Mouse (Mus musculus): ENCODE results near the gene Olfr1537.

Gene Olfr1537

DNA sequence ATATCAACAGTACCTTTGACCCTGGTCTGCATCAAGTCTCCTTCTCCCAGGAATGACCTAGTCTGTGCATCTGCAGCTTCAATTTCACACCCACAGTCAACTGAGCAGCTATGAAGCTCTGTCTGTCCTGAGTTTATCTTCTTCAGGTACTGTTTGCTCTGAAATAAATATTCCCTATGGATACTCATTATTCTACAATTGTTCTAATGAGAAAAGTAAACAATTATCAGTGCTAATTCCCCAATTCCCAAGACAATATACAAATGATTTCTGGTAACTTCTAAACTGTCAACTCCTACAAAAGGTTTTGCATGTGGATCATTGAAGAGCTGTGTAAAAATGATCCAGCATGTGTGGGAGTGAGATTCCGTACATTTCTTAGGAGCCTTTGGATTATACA is at the start of gene Olfr1537:
Olfr1537 (minus strand) TSS at position 101 of the 400 bp plus-strand sequence.
- in situ Hi-C loops (cut with MboI; ENCODE audit: low pct_unique_long_range_greater_than_20kb in 1 of 2, low sequenced_read_pairs in 2 of 2, unreplicated experiment in 1 of 2), result no loop called here

GRCm38 (mm10) chr9:39287136-39287535 is 37.3 kb upstream of the Olfr1537 start:
- in situ Hi-C loops (cut with MboI; ENCODE audit: low pct_unique_long_range_greater_than_20kb in 1 of 2, low sequenced_read_pairs in 2 of 2, unreplicated experiment in 1 of 2), result no loop called here

DNA sequence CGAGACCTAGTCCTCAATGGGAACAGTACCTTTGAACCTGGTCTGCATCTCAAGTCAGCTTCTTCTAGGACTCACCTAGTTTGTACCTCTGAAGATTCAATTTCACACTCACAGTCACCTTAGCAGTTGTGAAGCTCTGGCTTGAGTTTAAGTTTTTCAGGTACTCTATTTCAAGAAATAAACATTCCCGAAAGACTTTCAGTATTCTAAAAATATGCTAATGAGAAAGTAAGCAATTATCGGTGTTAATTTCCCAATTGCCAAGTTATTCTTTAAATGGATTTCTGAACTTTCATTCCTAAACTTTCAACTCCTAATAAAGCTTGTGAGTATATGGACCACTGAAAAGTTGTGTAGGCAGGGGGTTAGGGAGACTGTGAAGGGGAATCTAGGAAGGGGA is 26.9 kb upstream of the Olfr1537 start, which contains the start of gene Olfr945:
Olfr945 (minus strand) TSS at position 101 of the 400 bp plus-strand sequence.
- in situ Hi-C loops (cut with MboI; ENCODE audit: low pct_unique_long_range_greater_than_20kb in 1 of 2, low sequenced_read_pairs in 2 of 2, unreplicated experiment in 1 of 2), result no loop called here

DNA sequence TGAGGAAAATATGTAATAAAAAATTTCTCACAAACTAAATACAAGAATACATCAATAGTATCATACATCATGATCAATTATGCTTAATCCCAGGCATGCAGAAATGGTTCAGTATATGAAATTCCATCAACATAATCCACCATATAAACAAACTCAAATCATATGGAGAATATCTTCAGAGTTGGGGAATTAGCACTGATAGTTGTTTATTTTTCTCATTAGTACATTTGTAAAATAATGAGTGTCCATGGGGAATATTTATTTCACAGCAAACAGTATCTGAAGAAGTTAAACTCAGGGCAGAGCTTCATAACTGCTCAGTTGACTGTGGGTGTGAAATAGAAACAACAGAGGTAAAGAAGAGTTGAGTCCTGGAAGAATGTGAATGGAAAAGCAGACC is 48.2 kb downstream of the Olfr1537 start, which contains the start of gene Olfr944:
Olfr944 (plus strand) TSS at position 301 of the 400 bp plus-strand sequence.
- in situ Hi-C loops (cut with MboI; ENCODE audit: low pct_unique_long_range_greater_than_20kb in 1 of 2, low sequenced_read_pairs in 2 of 2, unreplicated experiment in 1 of 2), result no loop called here

Measured in mouse embryonic stem cell (cell line).